Mouse (Mus musculus) kidney, embryonic 16.5 days (tissue): ENCODE data around the gene Ppp6r2. TPM values are rescaled to one million over a fixed set of nuclear protein-coding genes. Genes with fewer than 3 reads are reported as not detected.

Experiments used
- ATAC-seq: fragments of 200-750 bp; cut with Nextera tagmentation; 2 replicates; pipeline ENCODE4 v1.8.0; 2017; ENCODE audit warnings: moderate TSS enrichment; ENCODE audit not compliant: low FRiP score, low TSS enrichment
- H3K27ac ChIP-seq: fragments of 300-500 bp; sonication (generic); 2 replicates; pipeline ENCODE4 v1.5.1; 2014; ENCODE audit warnings: low read length
- H3K27me3 ChIP-seq: fragments of 300-500 bp; sonication (generic); 2 replicates; pipeline ENCODE4 v1.6.1; 2014; ENCODE audit warnings: low read length, control low read depth, mixed read lengths; ENCODE audit not compliant: insufficient read depth
- H3K36me3 ChIP-seq: fragments of 300-500 bp; sonication (generic); 2 replicates; pipeline ENCODE4 v1.6.1; 2014; ENCODE audit warnings: low read length, control low read depth, mixed read lengths; ENCODE audit not compliant: insufficient read depth
- H3K4me1 ChIP-seq: fragments of 300-500 bp; sonication (generic); 2 replicates; pipeline ENCODE4 v1.6.1; 2014; ENCODE audit warnings: low read length, control low read depth, mixed read lengths; ENCODE audit not compliant: insufficient read depth
- H3K4me2 ChIP-seq: fragments of 300-500 bp; sonication (generic); replicated peaks from 2 replicates; pipeline ENCODE4 v1.6.1; 2014; ENCODE audit warnings: low read depth, low read length
- H3K4me3 ChIP-seq: fragments of 300-500 bp; sonication (generic); 2 replicates; pipeline ENCODE4 v1.5.1; 2014; ENCODE audit warnings: mild to moderate bottlenecking, low read length
- H3K9ac ChIP-seq: fragments of 300-500 bp; sonication (generic); replicated peaks from 2 replicates; pipeline ENCODE4 v1.6.1; 2014; ENCODE audit warnings: low read length
- H3K9me3 ChIP-seq: fragments of 300-500 bp; sonication (generic); 2 replicates; pipeline ENCODE4 v1.6.1; 2016; ENCODE audit warnings: low read length, control low read depth
- WGBS: fragments of 180-500 bp; shearing (Covaris S2); extraction: QIAGEN DNeasy Blood & Tissue Kit; methylation state at CpG from one replicate; pipeline ENCODE4 v1.1.7; 2014; 5-methylcytosine and 5-hydroxymethylcytosine counted together
- polyA plus RNA-seq: library from polyadenylated mRNA; unstranded; fragments of >200 nt; fragmentation: Nextera tagmentation; extraction: Ambion mirVana; gene quantifications from 2 replicates; pipeline ENCODE4 v1.2.1, GENCODE M21; 2015

The Ppp6r2 gene
- polyA plus RNA-seq, 1 experiment from 2014 or later, result 24.0 TPM

DNA sequence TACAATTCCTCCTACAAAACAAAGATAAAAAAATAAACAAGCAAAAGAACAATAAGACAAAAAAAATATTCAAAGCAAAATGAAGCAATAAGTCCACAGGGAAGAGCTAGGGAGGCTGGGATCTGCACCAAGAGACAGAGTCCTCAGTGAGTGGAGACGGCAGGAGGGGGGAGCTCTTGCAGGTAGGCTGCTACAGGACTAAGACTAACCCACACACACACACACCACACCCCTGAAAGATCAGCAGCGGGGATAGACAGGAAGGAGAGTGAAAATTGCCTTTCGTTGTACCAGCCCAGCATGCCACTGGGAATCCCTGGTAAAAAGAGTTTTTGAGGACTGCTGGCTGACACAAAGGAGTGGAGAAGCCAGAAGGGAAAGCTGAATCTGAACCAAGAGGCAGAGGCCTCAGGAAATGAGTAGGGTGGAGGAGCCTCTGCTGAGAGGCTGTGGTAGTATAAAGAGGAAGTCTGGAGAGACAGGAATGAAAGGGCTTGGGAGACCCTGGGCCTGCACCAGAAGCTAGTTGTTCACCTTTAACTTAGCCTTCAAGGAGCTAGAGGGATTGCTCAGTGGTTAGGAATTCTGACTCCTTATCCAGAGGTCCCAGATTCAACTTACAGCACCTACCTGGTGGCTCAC lies 28.5 kb downstream of the Ppp6r2 start:
- WGBS, result 57% methylated on average over 3 of the region's 3 CpGs
- Histone ChIP-seq H3K27ac (0 out of 2 replicates have a peak overlapping the region, but pooled peaks have one; percentile 38), H3K4me2 (no peak overlapping the region), H3K4me3 (no peak overlapping the region), H3K27me3 (no peaks in the 10 kb centered on the region), H3K9me3 (no peaks in the 10 kb centered on the region), H3K4me1 (no peaks in the 10 kb centered on the region), H3K36me3 (peaks cover 13% of the 10 kb centered on the region; the same call in 1 of the 2 replicates), H3K9ac (0 out of 2 replicates have a peak overlapping the region, but pooled peaks have one; percentile 19)
- ATAC-seq, result no peak

DNA sequence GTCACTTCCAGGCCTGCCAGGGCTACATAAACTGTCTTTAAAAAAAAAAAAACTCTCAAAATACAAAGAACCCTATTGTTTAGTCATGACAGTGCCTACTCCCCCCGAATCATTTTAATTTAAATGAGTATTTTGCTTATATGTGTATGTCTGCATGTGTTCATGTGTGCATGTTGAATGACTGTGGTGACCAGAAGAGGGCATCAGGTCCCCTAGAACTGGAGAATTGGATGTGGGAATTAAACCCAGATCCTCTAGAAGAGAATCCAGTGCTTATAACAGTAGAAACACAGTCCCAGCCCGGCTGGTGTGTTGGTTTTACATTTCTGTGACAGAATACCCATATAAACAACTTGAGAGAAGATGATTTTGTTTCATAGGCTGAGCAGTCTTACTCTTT lies 29.7 kb downstream of the Ppp6r2 start:
- H3K4me2 ChIP-seq, result no peak overlapping the region
- H3K27ac ChIP-seq, result no peak overlapping the region
- no peaks in the 10 kb centered on the region for H3K4me1 ChIP-seq
- no peaks in the 10 kb centered on the region for H3K9me3 ChIP-seq
- no peak overlapping the region for H3K9ac ChIP-seq
- no peak overlapping the region for H3K4me3 ChIP-seq
- H3K27me3 ChIP-seq, result no peaks in the 10 kb centered on the region
- ATAC-seq, result no peak
- 74% methylated on average over 2 of the region's 2 CpGs for WGBS
- peaks cover 13% of the 10 kb centered on the region; the same call in 1 of the 2 replicates for H3K36me3 ChIP-seq

DNA sequence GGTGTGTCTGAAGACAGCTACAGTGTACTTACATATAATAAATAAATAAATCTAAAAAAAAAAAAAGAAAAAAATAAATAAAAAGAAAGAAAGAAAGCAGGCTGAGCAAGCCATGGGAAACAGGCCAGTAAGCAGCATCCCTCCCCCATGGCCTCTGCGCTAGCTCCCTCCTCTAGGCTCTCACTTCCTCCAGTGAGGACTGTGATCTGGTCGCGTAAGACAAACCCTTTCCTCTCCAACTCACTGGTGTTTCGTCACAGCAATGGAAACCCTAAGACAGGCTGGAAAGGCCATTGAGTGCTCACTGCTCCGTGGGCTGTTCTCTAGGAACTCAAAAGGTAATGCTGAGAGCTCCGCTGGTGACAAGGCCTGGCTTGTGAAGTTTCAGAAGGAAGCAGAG lies 37.7 kb downstream of the Ppp6r2 start:
- no peaks in the 10 kb centered on the region for H3K9me3 ChIP-seq
- H3K36me3 ChIP-seq, result peaks cover 8% of the 10 kb centered on the region; the same call in 1 of the 2 replicates
- no peak overlapping the region for H3K9ac ChIP-seq
- no peaks in the 10 kb centered on the region for H3K4me1 ChIP-seq
- H3K27ac ChIP-seq, result no peak overlapping the region
- H3K27me3 ChIP-seq, result no peaks in the 10 kb centered on the region
- 83% methylated on average over 6 of the region's 6 CpGs for WGBS
- H3K4me2 ChIP-seq, result no peak overlapping the region
- no peak for ATAC-seq
- H3K4me3 ChIP-seq, result no peak overlapping the region

DNA sequence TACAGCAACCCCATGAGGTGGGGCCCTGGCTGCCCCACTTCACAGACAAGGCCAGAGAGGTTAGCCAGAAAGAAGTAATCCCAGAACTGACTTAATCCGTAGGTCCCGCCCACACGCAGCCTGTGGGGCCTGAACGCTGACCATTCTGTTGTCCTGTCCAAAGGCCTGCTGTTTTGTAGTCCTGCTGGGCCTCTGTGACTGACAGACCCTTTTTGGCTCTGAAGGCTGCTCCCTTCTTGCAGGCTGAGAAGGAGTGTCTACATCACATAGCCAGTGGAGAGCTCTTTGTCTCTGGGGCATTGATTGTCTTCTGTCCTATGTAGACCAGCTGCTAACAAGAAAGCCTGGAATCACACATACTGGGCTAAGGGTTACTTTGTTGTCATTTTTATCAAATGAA lies 44.0 kb downstream of the Ppp6r2 start:
- Histone ChIP-seq H3K27ac (no peak overlapping the region), H3K36me3 (peaks cover 18% of the 10 kb centered on the region; the same call in 1 of the 2 replicates), H3K4me1 (no peaks in the 10 kb centered on the region), H3K4me3 (no peak overlapping the region), H3K27me3 (no peaks in the 10 kb centered on the region), H3K4me2 (no peak overlapping the region), H3K9ac (no peak overlapping the region), H3K9me3 (no peaks in the 10 kb centered on the region)
- 81% methylated on average over 4 of the region's 4 CpGs for WGBS
- no peak for ATAC-seq

DNA sequence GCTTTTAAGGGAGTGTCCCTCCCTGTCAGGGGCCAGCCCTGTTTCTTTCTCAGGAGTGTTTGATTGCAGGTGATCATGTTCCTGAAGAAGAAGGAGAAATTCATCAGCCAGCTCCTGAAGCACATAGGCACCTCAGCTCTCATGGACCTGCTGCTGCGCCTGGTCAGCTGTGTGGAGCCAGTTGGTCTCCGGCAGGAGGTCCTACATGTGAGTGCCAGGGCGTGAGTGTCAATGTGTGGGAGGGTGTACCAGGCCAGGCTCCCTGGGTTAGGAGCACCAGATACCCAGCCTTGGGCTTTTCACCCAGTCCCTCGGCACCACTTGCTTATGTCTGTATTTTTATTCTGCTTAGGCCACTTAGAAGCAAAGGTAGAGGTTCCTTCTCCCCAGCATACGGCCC lies 47.6 kb downstream of the Ppp6r2 start:
- ATAC-seq, result no peak
- Histone ChIP-seq H3K36me3 (peaks cover 19% of the 10 kb centered on the region; the same call in 1 of the 2 replicates), H3K9me3 (no peaks in the 10 kb centered on the region), H3K9ac (no peak overlapping the region), H3K27ac (no peak overlapping the region), H3K4me2 (no peak overlapping the region), H3K4me3 (no peak overlapping the region), H3K27me3 (no peaks in the 10 kb centered on the region), H3K4me1 (no peaks in the 10 kb centered on the region)
- 85% methylated on average over 5 of the region's 5 CpGs for WGBS

DNA sequence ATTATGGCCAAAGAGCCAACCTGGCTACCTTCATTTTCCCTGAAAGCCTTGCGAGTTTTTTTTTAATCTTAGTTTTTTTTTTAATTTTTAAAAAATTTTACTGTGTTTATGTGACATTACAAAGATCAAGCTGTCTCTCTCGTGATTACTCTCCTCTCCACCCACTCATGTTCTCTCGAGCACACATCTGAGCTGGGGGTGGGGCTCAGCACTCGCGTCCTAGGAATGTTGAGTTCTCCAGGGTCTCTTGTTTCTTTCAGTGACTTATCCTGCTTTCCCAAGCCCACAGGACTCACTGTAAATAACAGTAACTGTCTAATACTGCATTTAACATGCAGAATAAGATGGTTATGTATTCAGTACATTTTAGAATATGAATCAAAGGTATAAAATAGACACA lies 53.1 kb downstream of the Ppp6r2 start:
- H3K27me3 ChIP-seq, result no peaks in the 10 kb centered on the region
- peaks cover 32% of the 10 kb centered on the region for H3K36me3 ChIP-seq
- no peaks in the 10 kb centered on the region for H3K4me1 ChIP-seq
- no peak overlapping the region for H3K9ac ChIP-seq
- no peak for ATAC-seq
- no peak overlapping the region for H3K4me3 ChIP-seq
- no peak overlapping the region for H3K4me2 ChIP-seq
- 73% methylated on average over 5 of the region's 5 CpGs for WGBS
- H3K9me3 ChIP-seq, result no peaks in the 10 kb centered on the region
- H3K27ac ChIP-seq, result no peak overlapping the region

DNA sequence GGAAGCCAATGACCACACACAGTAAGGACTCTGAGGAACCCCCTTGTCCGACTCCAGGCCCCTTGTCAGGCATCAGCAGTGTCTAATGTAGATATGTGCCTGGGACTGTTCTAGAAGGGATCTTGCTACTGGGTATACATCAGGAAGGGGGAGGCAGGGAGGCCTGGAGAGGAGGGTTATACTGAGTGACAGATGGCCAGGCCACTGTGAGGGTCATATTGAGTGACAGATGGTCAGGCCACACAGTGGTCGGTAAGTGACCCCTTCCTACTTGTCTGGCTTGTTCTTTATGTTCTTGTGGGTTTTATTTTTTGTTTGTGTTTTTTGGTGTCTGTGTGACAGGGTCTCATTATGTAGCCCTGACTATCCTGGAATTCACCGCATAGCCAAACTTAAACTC lies 64.1 kb downstream of the Ppp6r2 start:
- 57% methylated on average over 3 of the region's 3 CpGs for WGBS
- no peak for ATAC-seq
- Histone ChIP-seq H3K4me2 (no peak overlapping the region), H3K9me3 (no peaks in the 10 kb centered on the region), H3K4me1 (no peaks in the 10 kb centered on the region), H3K27ac (no peak overlapping the region), H3K27me3 (no peaks in the 10 kb centered on the region), H3K4me3 (no peak overlapping the region), H3K36me3 (peaks cover 23% of the 10 kb centered on the region), H3K9ac (no peak overlapping the region)

DNA sequence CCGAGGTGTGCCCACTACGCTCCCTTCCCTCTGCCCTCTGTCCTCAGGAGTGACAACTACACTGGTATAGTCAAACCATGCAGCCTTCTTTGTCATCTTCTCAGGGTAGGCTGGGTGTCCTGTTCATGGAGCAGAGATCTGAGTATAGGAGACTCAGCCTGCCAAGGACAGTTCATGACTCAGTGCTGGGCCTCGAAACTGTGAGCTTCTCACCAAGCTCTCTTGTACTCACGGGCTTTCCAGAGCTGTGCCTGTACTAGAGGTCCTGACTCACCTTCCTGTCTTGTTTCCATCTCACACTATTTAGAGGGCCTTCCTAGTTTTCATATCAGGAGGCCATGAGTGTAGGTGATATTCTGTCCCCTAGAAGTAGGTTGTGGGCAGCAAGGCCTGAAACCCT lies 66.0 kb downstream of the Ppp6r2 start:
- peaks cover 32% of the 10 kb centered on the region for H3K36me3 ChIP-seq
- WGBS, result 90% methylated on average over 4 of the region's 4 CpGs
- no peak overlapping the region for H3K4me2 ChIP-seq
- no peak overlapping the region for H3K27ac ChIP-seq
- H3K27me3 ChIP-seq, result no peaks in the 10 kb centered on the region
- H3K4me1 ChIP-seq, result no peaks in the 10 kb centered on the region
- H3K9me3 ChIP-seq, result no peaks in the 10 kb centered on the region
- no peak for ATAC-seq
- H3K9ac ChIP-seq, result no peak overlapping the region
- no peak overlapping the region for H3K4me3 ChIP-seq

DNA sequence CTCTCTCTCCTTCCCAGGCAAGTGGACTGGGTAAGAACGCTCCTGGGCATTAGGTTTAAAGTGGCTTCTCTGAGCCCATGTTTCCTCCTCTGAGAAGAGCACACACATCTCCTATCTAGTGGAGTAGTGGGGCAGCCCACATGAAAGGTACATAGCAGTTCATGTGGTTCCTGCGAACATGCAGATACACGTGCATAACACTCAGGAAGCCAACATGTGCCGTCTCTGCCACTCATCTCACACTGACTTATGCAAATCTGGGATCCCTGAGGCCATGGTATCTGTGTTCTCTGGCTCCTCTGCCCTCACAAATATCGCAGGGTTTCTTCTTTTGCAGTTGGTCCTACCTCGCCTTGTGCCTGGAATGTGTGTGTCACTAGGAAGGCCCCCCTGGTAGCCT lies 71.2 kb downstream of the Ppp6r2 start:
- WGBS, result 87% methylated on average over 6 of the region's 6 CpGs
- Histone ChIP-seq H3K27me3 (no peaks in the 10 kb centered on the region), H3K4me2 (no peak overlapping the region), H3K4me3 (no peak overlapping the region), H3K9ac (no peak overlapping the region), H3K27ac (no peak overlapping the region), H3K9me3 (no peaks in the 10 kb centered on the region), H3K4me1 (no peaks in the 10 kb centered on the region), H3K36me3 (peaks cover 46% of the 10 kb centered on the region)
- ATAC-seq, result no peak

DNA sequence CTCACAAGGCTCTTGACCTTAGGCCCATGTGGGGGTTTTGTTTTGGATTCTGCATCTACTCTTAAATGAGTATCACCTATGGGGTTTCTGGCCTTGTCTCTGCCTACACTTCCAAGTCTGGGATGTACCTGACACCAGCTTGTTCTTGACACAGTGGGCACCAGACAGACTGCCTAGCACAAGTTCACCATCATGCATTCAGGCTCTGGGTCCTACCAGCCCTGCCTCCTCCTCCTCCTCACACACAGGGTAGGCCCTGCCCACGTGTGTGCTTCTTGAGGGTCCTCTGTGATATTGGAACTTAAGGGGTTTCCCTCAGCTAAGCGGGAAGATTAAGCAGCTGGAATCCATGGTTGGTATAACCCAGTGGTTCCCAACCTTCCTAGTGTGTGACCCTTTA lies 72.7 kb downstream of the Ppp6r2 start:
- no peak for ATAC-seq
- Histone ChIP-seq H3K9me3 (no peaks in the 10 kb centered on the region), H3K27ac (no peak overlapping the region), H3K4me1 (no peaks in the 10 kb centered on the region), H3K27me3 (no peaks in the 10 kb centered on the region), H3K9ac (no peak overlapping the region), H3K4me3 (no peak overlapping the region), H3K36me3 (peaks cover 59% of the 10 kb centered on the region), H3K4me2 (no peak overlapping the region)
- WGBS, result 78% methylated on average over 2 of the region's 2 CpGs
